Mouse (Mus musculus) lung, adult 2 months (tissue): ENCODE data around the gene Wnt5b. TPM values are rescaled to one million over a fixed set of nuclear protein-coding genes. Genes with fewer than 3 reads are reported as not detected.

Source experiments
- DNase-seq: peaks from one replicate; pipeline ENCODE4 v3.0.0; 2022
- H3K4me1 ChIP-seq: fragments of 200-500 bp; 2 replicates; pipeline ENCODE4 v1.6.1; 2011; ENCODE audit warnings: low read length; ENCODE audit not compliant: control insufficient read depth, insufficient read depth
- H3K4me3 ChIP-seq: fragments of 200-500 bp; replicated peaks from 2 replicates; pipeline ENCODE3; 2011; ENCODE audit warnings: low read depth, mild to moderate bottlenecking, control low read depth, low read length; ENCODE audit errors: extremely low read depth
- CTCF ChIP-seq: fragments of 200-500 bp; IDR thresholded peaks from 2 replicates; pipeline ENCODE4 v1.5.1; 2011; ENCODE audit warnings: mild to moderate bottlenecking, low read length, control low read depth; ENCODE audit not compliant: insufficient read depth
- POLR2A ChIP-seq: fragments of 200-500 bp; IDR thresholded peaks from 2 replicates; pipeline ENCODE4 v1.6.1; 2011; ENCODE audit warnings: low read depth, mild to moderate bottlenecking, control low read depth, low read length, borderline replicate concordance; ENCODE audit errors: extremely low read depth
- WGBS: fragments of 180-500 bp; shearing (Covaris S2); methylation state at CpG from one replicate; pipeline ENCODE4 v1.1.7; 2018; 5-methylcytosine and 5-hydroxymethylcytosine counted together
- polyA plus RNA-seq: library from polyadenylated mRNA; depleted of rRNA; stranded (reverse); fragments of >200 nt; gene quantifications from 2 replicates; pipeline ENCODE4 v1.2.3, GENCODE M21; 2012

Wnt5b gene
- polyA plus RNA-seq, 1 experiment, result 3.2 TPM

DNA sequence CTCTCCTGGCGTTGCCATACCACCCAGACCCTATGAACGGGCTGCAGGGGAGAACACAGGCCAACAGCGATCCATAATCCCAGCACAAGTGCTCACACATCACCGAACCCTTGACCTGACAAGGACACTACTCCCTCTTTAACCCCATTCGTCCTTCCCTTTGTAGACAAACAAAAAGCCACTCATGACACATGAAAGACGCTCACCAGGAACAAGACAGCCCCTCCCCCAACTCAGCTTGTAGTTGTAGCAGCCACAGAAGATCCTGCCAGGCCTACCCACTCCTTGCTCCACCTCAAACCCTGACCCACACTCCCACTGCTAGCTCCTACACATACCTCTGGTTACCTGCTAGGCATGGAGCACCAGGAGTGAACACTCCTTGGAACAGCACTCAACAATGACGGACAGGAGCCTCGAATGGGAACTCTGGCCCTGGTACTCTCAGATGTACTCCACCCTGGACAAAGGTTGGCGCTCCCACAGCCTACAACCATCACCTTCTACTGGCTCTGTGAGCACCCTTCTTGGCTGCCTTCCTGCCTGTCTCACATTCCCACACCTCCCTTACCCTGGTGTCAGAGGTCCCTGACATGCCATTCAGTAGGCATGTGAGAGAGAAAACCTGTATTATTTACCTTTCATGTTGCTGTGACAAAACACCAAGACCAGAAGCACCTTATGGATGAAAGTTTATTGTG is 38.5 kb downstream of the Wnt5b start:
- 72% methylated on average over 9 of the region's 9 CpGs for WGBS
- Histone ChIP-seq H3K4me1 (no peaks in the 10 kb centered on the region; the same call in 1 of the 2 replicates), H3K4me3 (no peak overlapping the region)
- DNase-seq, result no peak
- TF ChIP-seq CTCF, result no peak
- TF ChIP-seq POLR2A, result no peak

- H3K4me1 ChIP-seq, result no peaks in the 10 kb centered on the region; the same call in 1 of the 2 replicates
- WGBS, result 71% methylated on average over 8 of the region's 8 CpGs
- H3K4me3 ChIP-seq, result no peak overlapping the region
- no peak for TF ChIP-seq POLR2A
- TF ChIP-seq CTCF, result no peak
- DNase-seq, result no peak
Observed at GRCm38 (mm10) chr6:119504756-119505155, 39.4 kb downstream of the Wnt5b start.

DNA sequence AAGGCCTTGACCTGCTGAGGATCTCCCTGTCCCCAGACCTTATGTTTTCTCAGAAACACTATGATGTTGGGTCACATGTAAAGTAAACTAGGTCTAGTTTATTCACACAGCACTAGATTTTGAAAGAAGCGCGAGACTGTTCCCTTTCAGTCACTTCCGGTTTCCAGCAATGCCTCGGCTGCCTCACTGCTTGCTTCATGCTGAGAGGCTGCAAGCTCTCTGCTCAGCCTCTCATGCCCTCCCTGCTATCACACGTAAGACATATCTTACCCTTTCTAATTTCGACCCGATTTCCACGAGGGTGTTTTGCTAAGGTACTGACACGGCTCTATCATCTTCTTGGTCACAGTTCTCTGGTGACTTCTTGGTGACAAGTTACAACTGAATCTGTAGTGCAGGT is 42.1 kb downstream of the Wnt5b start:
- no peak for TF ChIP-seq CTCF
- no peak for TF ChIP-seq POLR2A
- DNase-seq, result no peak
- Histone ChIP-seq H3K4me3 (no peak overlapping the region), H3K4me1 (no peaks in the 10 kb centered on the region; the same call in 1 of the 2 replicates)
- WGBS, result 38% methylated on average over 9 of the region's 9 CpGs

GRCm38 (mm10) chr6:119500086-119500485 is 44.1 kb downstream of the Wnt5b start:
- no peak overlapping the region for H3K4me3 ChIP-seq
- WGBS, result 45% methylated on average over 5 of the region's 5 CpGs
- TF ChIP-seq POLR2A (no peak), CTCF (no peak)
- no peak for DNase-seq
- no peaks in the 10 kb centered on the region; the same call in 1 of the 2 replicates for H3K4me1 ChIP-seq

DNA sequence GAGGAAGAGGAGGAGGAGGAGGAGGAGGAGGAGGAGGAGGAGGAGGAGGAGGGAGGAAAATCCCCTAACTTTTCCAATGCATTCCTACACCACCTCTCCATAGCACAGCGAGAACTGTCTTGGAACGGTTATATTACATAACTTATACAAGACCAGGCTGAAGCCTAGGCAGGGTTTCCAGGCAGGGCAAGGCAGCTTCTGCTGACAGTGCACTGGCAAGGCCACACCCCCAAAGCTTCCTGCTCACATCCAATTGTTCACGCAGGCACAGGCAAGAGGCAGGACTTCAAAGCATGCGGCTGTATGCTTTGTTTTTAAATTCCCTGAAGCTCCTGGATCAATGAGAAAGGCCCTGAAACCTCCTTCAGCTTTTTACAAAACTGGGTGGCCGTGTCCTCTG is 44.9 kb downstream of the Wnt5b start:
- TF ChIP-seq CTCF (no peak), POLR2A (no peak)
- Histone ChIP-seq H3K4me3 (no peak overlapping the region), H3K4me1 (no peaks in the 10 kb centered on the region; the same call in 1 of the 2 replicates)
- no peak for DNase-seq
- 6% methylated on average over 5 of the region's 5 CpGs for whole genome bisulfite sequencing

DNA sequence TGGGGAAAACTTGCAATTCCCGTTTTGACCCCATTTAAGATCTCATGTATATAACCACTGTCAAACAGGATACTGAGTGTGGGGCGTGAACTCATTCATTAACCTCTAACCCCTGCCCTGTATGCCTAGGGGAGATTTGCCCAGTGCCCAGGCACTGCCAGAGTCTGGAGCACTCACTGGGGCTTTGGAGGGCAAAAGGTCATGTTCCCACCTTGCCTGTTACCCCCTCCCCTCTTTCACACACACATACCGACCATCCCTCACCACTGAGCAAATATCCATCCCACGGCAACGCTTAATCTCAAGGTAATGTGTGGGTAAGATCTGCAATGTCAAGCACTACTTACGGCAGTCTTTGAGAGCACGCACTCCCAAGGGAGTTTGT is 51.5 kb downstream of the Wnt5b start:
- peaks cover 4% of the 10 kb centered on the region for H3K4me1 ChIP-seq
- TF ChIP-seq CTCF (no peak), POLR2A (no peak)
- WGBS, result 80% methylated on average over 7 of the region's 7 CpGs
- no peak for DNase-seq
- no peak overlapping the region for H3K4me3 ChIP-seq

GRCm38 (mm10) chr6:119491997-119492629 is 52.0 kb downstream of the Wnt5b start:
- no peak for DNase-seq
- Histone ChIP-seq H3K4me3 (no peak overlapping the region), H3K4me1 (peaks cover 4% of the 10 kb centered on the region)
- WGBS, result 84% methylated on average over 9 of the region's 9 CpGs
- TF ChIP-seq CTCF (no peak), POLR2A (no peak)

GRCm38 (mm10) chr6:119491006-119491405 is 53.1 kb downstream of the Wnt5b start:
- DNase-seq, result no peak
- 51% methylated on average over 11 of the region's 11 CpGs for WGBS

GRCm38 (mm10) chr6:119490549-119490948 is 53.6 kb downstream of the Wnt5b start:
- no peak for DNase-seq
- Histone ChIP-seq H3K4me3 (no peak overlapping the region), H3K4me1 (peaks cover 5% of the 10 kb centered on the region)
- WGBS, result 36% methylated on average over 11 of the region's 11 CpGs
- no peak for TF ChIP-seq POLR2A
- no peak for TF ChIP-seq CTCF

More at GRCm38 (mm10) chr6:119491006-119491405, 53.1 kb downstream of the Wnt5b start:
- TF ChIP-seq POLR2A (no peak), CTCF (no peak)
- Histone ChIP-seq H3K4me3 (no peak overlapping the region), H3K4me1 (peaks cover 4% of the 10 kb centered on the region)

GRCm38 (mm10) chr6:119489765-119490164 is 54.4 kb downstream of the Wnt5b start:
- WGBS, result 9% methylated on average over 5 of the region's 5 CpGs
- DNase-seq, result no peak
- Histone ChIP-seq H3K4me3 (no peak overlapping the region), H3K4me1 (peaks cover 5% of the 10 kb centered on the region)
- TF ChIP-seq POLR2A, result no peak
- peak; percentile 85 for TF ChIP-seq CTCF
